Mouse (Mus musculus) CH12.LX (cell line): Measurements from ENCODE around the gene Psmc1.

Experiments used
- CTCF ChIP-seq, 2 experiments: IDR thresholded peaks in 1 of 2; conservative IDR thresholded peaks in 1 of 2; 2 replicates each; pipeline ENCODE4 v1.5.1; 2011 to 2012; ENCODE audit warnings: low read depth in 2 of 2, low read length in 2 of 2, improper control_type of control experiment in 1 of 2, inconsistent platforms in 1 of 2, mild to moderate bottlenecking in 1 of 2, moderate library complexity in 1 of 2
- E2F4 ChIP-seq: IDR thresholded peaks from 2 replicates; pipeline ENCODE4 v1.6.1; 2011; ENCODE audit warnings: low read depth, low read length, improper control_type of control experiment; ENCODE audit not compliant: insufficient replicate concordance
- POLR2A ChIP-seq: IDR thresholded peaks from 2 replicates; pipeline ENCODE4 v1.6.1; 2011; ENCODE audit warnings: low read depth, mild to moderate bottlenecking, improper control_type of control experiment, low read length
- RCOR1 ChIP-seq: conservative IDR thresholded peaks from 2 replicates; pipeline ENCODE4 v1.6.1; 2012; ENCODE audit warnings: low read depth, mild to moderate bottlenecking, inconsistent platforms, low read length, improper control_type of control experiment
- USF2 ChIP-seq: conservative IDR thresholded peaks from 2 replicates; pipeline ENCODE4 v1.6.1; 2011; ENCODE audit warnings: low read depth, low read length, improper control_type of control experiment

- TF ChIP-seq CTCF (conservative IDR thresholded peaks at IDR 0.05 in 1 of 2, IDR thresholded peaks at IDR 0.05 in 1 of 2; ENCODE audit: low read depth in 2 of 2, low read length in 2 of 2) (no peak), POLR2A (no peak), RCOR1 (no peak), E2F4 (no peak), USF2 (no peak)
Observed at GRCm38 (mm10) chr12:100075715-100076114, 34.2 kb upstream of the Psmc1 start.
